ENCODE assay signal across 8 mouse cellular contexts in genomic region chr11:70027397-70027796, GRCm38 (mm10). TPM values are rescaled to one million over a fixed set of nuclear protein-coding genes. Genes with fewer than 3 reads are reported as not detected.
A peak's percentile ranks its signal among the peaks of the same experiment; 100 is the strongest.
DNase-seq lines count a peak whose midpoint lies in the region; ATAC-seq and TF ChIP-seq lines count a peak whose summit lies in the region.

No protein-coding gene starts in this region.

- peak; percentile 72 for DNase-seq in CD4-positive, CD25-positive, alpha-beta regulatory T cell, adult 2 months (ENCODE audit: low read depth, low spot score)
- no peak for DNase-seq in lung, postnatal 25 days (ENCODE audit: low spot score)
- DNase-seq in lung, postnatal 14 days = peak; percentile 28
- DNase-seq in urinary bladder, postnatal 14 days (ENCODE audit: low spot score) = no peak

- TF ChIP-seq POLR2A in testis, adult 2 months (IDR thresholded peaks at IDR 0.05; ENCODE audit: control insufficient read depth, low read depth, low read length) = no peak

- peaks cover 6% of the 10 kb centered on the region; the same call in 1 of the 2 replicates for H3K27me3 ChIP-seq in lung, embryonic 15.5 days
- H3K27me3 ChIP-seq in heart, embryonic 16.5 days (ENCODE audit: control insufficient read depth, insufficient read depth, low read length) = no peaks in the 10 kb centered on the region; the same call in 1 of the 2 replicates
- H3K27me3 ChIP-seq in testis, adult 2 months (ENCODE audit: control insufficient read depth, insufficient read depth, low read length) = no peaks in the 10 kb centered on the region

- no peak for TF ChIP-seq CTCF in testis, adult 2 months (IDR thresholded peaks at IDR 0.05; ENCODE audit: control insufficient read depth, insufficient read depth, insufficient replicate concordance, low read depth, low read length)

- peak overlapping the region; percentile 59 for H3K4me2 ChIP-seq in lung, embryonic 15.5 days
- H3K4me2 ChIP-seq in heart, embryonic 16.5 days (ENCODE audit: low read depth, low read length) = peak overlapping the region; percentile 62

- 36% methylated on average over 9 of the region's 9 CpGs for WGBS in lung, embryonic 15.5 days
- 49% methylated on average over 9 of the region's 9 CpGs for WGBS in heart, embryonic 16.5 days

- peak overlapping the region; percentile 37 for H3K4me3 ChIP-seq in lung, embryonic 15.5 days
- H3K4me3 ChIP-seq in heart, embryonic 16.5 days (ENCODE audit: low read length) = peak overlapping the region; percentile 42; the same call in 1 of the 2 replicates
- H3K4me3 ChIP-seq in testis, adult 2 months (ENCODE audit: control insufficient read depth, low read depth, low read length) = peak overlapping the region; percentile 9; the same call in 1 of the 2 replicates

- H3K9me3 ChIP-seq in lung, embryonic 15.5 days = no peaks in the 10 kb centered on the region
- no peaks in the 10 kb centered on the region for H3K9me3 ChIP-seq in heart, embryonic 16.5 days (replicated peaks; ENCODE audit: control insufficient read depth, low read length)

- H3K27ac ChIP-seq in lung, embryonic 15.5 days = peak overlapping the region; percentile 64
- H3K27ac ChIP-seq in heart, embryonic 16.5 days (ENCODE audit: low read length) = peak overlapping the region; percentile 5; the same call in 1 of the 2 replicates
- 0 out of 2 replicates have a peak overlapping the region, but pooled peaks have one; percentile 15 for H3K27ac ChIP-seq in testis, adult 2 months (ENCODE audit: control insufficient read depth, insufficient read depth, low read depth, low read length)

- no peak for ATAC-seq in CD4-positive, CD25-positive, alpha-beta regulatory T cell, adult 4 months
- ATAC-seq in lung, embryonic 15.5 days (ENCODE audit: borderline replicate concordance, extremely low read depth, low FRiP score, low TSS enrichment) = no peak
- ATAC-seq in heart, embryonic 16.5 days (replicated peaks; ENCODE audit: extremely low read depth, insufficient read depth, low FRiP score) = no peak

- no peak overlapping the region for H3K9ac ChIP-seq in lung, embryonic 15.5 days
- peak overlapping the region; percentile 34 for H3K9ac ChIP-seq in heart, embryonic 16.5 days (ENCODE audit: low read length)

- peaks cover 67% of the 10 kb centered on the region for H3K4me1 ChIP-seq in lung, embryonic 15.5 days
- H3K4me1 ChIP-seq in heart, embryonic 16.5 days (ENCODE audit: control insufficient read depth, insufficient read depth, low read length) = peaks cover 38% of the 10 kb centered on the region
- H3K4me1 ChIP-seq in testis, adult 2 months (ENCODE audit: control insufficient read depth, insufficient read depth, low read length) = peaks cover 46% of the 10 kb centered on the region

- H3K36me3 ChIP-seq in lung, embryonic 15.5 days = peaks cover 17% of the 10 kb centered on the region
- H3K36me3 ChIP-seq in heart, embryonic 16.5 days (ENCODE audit: control insufficient read depth, insufficient read depth) = peaks cover 3% of the 10 kb centered on the region; the same call in 1 of the 2 replicates
- no peaks in the 10 kb centered on the region for H3K36me3 ChIP-seq in testis, adult 2 months (ENCODE audit: control insufficient read depth, insufficient read depth, low read length)

RNA-seq across cellular contexts. Expression of gene Dlg4, which starts 10.7 kb away (rescaled TPM):
- polyA plus RNA-seq in CD4-positive, CD25-positive, alpha-beta regulatory T cell, adult 4 months (2017; shearing (Covaris generic)) = 10 to 100 TPM in 1 of 2 experiments, 1 to 10 TPM in 1; 9.4 to 17.1 TPM
- polyA plus RNA-seq in lung, embryonic 15.5 days (2015; fragmentation: Nextera tagmentation; extraction: Ambion mirVana) = 5.6 and 5.9 TPM in 2 replicates
- polyA plus RNA-seq in heart, embryonic 16.5 days (2015; fragmentation: Nextera tagmentation; extraction: Ambion mirVana) = 4.6 and 4.7 TPM in 2 replicates
- 5.6 and 6.5 TPM in 2 replicates for polyA plus RNA-seq in testis, adult 2 months (2012; rRNA removed)

RNA-seq across cellular contexts. Expression of gene Acadvl, which starts 12.2 kb away (rescaled TPM):
- 100 to 1,000 TPM; 124 to 181 TPM for polyA plus RNA-seq in CD4-positive, CD25-positive, alpha-beta regulatory T cell, adult 4 months (2017; shearing (Covaris generic))
- 73.9 and 81.3 TPM in 2 replicates for polyA plus RNA-seq in lung, embryonic 15.5 days (2015; fragmentation: Nextera tagmentation; extraction: Ambion mirVana)
- polyA plus RNA-seq in heart, embryonic 16.5 days (2015; fragmentation: Nextera tagmentation; extraction: Ambion mirVana) = 276 and 298 TPM in 2 replicates
- polyA plus RNA-seq in testis, adult 2 months (2012; rRNA removed) = 20.6 and 20.9 TPM in 2 replicates

RNA-seq across cellular contexts. Expression of gene Asgr1, which starts 26.5 kb away (rescaled TPM):
- polyA plus RNA-seq in CD4-positive, CD25-positive, alpha-beta regulatory T cell, adult 4 months (2017; shearing (Covaris generic)) = not detected
- polyA plus RNA-seq in lung, embryonic 15.5 days (2015; fragmentation: Nextera tagmentation; extraction: Ambion mirVana) = 0.23 and 0.29 TPM in 2 replicates
- polyA plus RNA-seq in heart, embryonic 16.5 days (2015; fragmentation: Nextera tagmentation; extraction: Ambion mirVana) = not detected in 2 replicates
- 1.00 and 1.4 TPM in 2 replicates for polyA plus RNA-seq in testis, adult 2 months (2012; rRNA removed)

RNA-seq across cellular contexts. Expression of gene Dvl2, which starts 27.0 kb away (rescaled TPM):
- 1 to 10 TPM; 4.0 to 4.6 TPM for polyA plus RNA-seq in CD4-positive, CD25-positive, alpha-beta regulatory T cell, adult 4 months (2017; shearing (Covaris generic))
- polyA plus RNA-seq in lung, embryonic 15.5 days (2015; fragmentation: Nextera tagmentation; extraction: Ambion mirVana) = 34.7 and 40.3 TPM in 2 replicates
- polyA plus RNA-seq in heart, embryonic 16.5 days (2015; fragmentation: Nextera tagmentation; extraction: Ambion mirVana) = 17.1 and 19.2 TPM in 2 replicates
- polyA plus RNA-seq in testis, adult 2 months (2012; rRNA removed) = 15.2 and 16.4 TPM in 2 replicates

RNA-seq across cellular contexts. Expression of gene Phf23, which starts 31.8 kb away (rescaled TPM):
- 10 to 100 TPM; 41.3 to 43.5 TPM for polyA plus RNA-seq in CD4-positive, CD25-positive, alpha-beta regulatory T cell, adult 4 months (2017; shearing (Covaris generic))
- 75.0 and 78.2 TPM in 2 replicates for polyA plus RNA-seq in lung, embryonic 15.5 days (2015; fragmentation: Nextera tagmentation; extraction: Ambion mirVana)
- polyA plus RNA-seq in heart, embryonic 16.5 days (2015; fragmentation: Nextera tagmentation; extraction: Ambion mirVana) = 42.0 and 43.9 TPM in 2 replicates
- polyA plus RNA-seq in testis, adult 2 months (2012; rRNA removed) = 19.0 and 21.2 TPM in 2 replicates

Comparison
In these comparisons a context has a peak if more than half of its experiments do, and no peak if none do; other contexts are left out.
1. DNase-seq: peak in CD4-positive, CD25-positive, alpha-beta regulatory T cell, adult 2 months (single experiment) and lung, postnatal 14 days (single experiment); none in lung, postnatal 25 days (single experiment) and urinary bladder, postnatal 14 days (single experiment).
2. H3K27ac ChIP-seq: peak in every context shown above with its lines; median percentile 64 in lung, embryonic 15.5 days; 15 in testis, adult 2 months; 5 in heart, embryonic 16.5 days.
3. Peak in every context shown above with its lines, with median percentiles within 50 percentile points of each other: H3K4me3 ChIP-seq.